ENCODE assay signal across 23 mouse cellular contexts in genomic region chr12:37005262-37005661, GRCm38 (mm10).
"Had no signal": no experiment of that assay in that cellular context is flagged by ENCODE, and none has a peak within 500 bp of the region (broad histone marks: within the 10 kb centered on the region; RNA-seq: fewer than 3 reads in every experiment).

No protein-coding gene starts in this region.

- H3K36me3 ChIP-seq: heart, embryonic 10.5 days; heart, embryonic 12.5 days; hindbrain, embryonic 12.5 days; intestine, embryonic 15.5 days; limb, embryonic 13.5 days; limb, embryonic 15.5 days had no signal

- H3K9ac ChIP-seq: heart, embryonic 12.5 days; hindbrain, embryonic 12.5 days; hindbrain, embryonic 14.5 days; intestine, embryonic 15.5 days; limb, embryonic 13.5 days; limb, embryonic 15.5 days had no signal

- H3K27ac ChIP-seq: gastrocnemius, adult 2 months; heart, embryonic 10.5 days; hindbrain, embryonic 12.5 days; hindbrain, embryonic 14.5 days; intestine, embryonic 15.5 days; layer of hippocampus, adult 2 months; left cerebral cortex, adult 2 months; limb, embryonic 13.5 days; limb, embryonic 15.5 days had no signal

- H3K4me3 ChIP-seq: gastrocnemius, adult 2 months; heart, embryonic 10.5 days; heart, embryonic 12.5 days; hindbrain, embryonic 12.5 days; intestine, embryonic 15.5 days; layer of hippocampus, adult 2 months; left cerebral cortex, adult 2 months; limb, embryonic 13.5 days; limb, embryonic 15.5 days had no signal

- H3K4me1 ChIP-seq: heart, embryonic 10.5 days; heart, embryonic 12.5 days; hindbrain, embryonic 12.5 days; intestine, embryonic 15.5 days; limb, embryonic 13.5 days; limb, embryonic 15.5 days had no signal

- H3K9me3 ChIP-seq: heart, embryonic 10.5 days; heart, embryonic 12.5 days; hindbrain, embryonic 12.5 days; intestine, embryonic 15.5 days; limb, embryonic 13.5 days; limb, embryonic 15.5 days had no signal

- ATAC-seq: hindbrain, embryonic 16.5 days; inflammation-experienced regulatory T-cells, adult 6 months; intestine, embryonic 15.5 days; intestine, postnatal 0 days had no signal

- DNase-seq: gastrocnemius, adult 2 months; gastrocnemius, postnatal 10 days; gastrocnemius, postnatal 25 days; heart, adult 18-20 months; heart, postnatal 10 days; heart, postnatal 36 days; kidney, adult 18-20 months; kidney, adult 8-10 months; kidney, postnatal 10 days; kidney, postnatal 25 days; kidney, postnatal 4 days had no signal

- H3K27me3 ChIP-seq: heart, embryonic 12.5 days; hindbrain, embryonic 12.5 days; intestine, embryonic 15.5 days; limb, embryonic 13.5 days; limb, embryonic 15.5 days had no signal

- H3K4me2 ChIP-seq: heart, embryonic 12.5 days; hindbrain, embryonic 12.5 days; hindbrain, embryonic 14.5 days; intestine, embryonic 15.5 days; limb, embryonic 13.5 days; limb, embryonic 15.5 days had no signal
